Mouse (Mus musculus): Measurements from ENCODE around the gene Pi4kb.

Pi4kb gene

GRCm38 (mm10) chr3:95054481-95055260 is 80.1 kb downstream of the Pi4kb start:
- no peak for DNase-seq (ENCODE audit: low read depth, low spot score)

- no peak for DNase-seq (ENCODE audit: low read depth, low spot score)
These were observed 81.7 kb downstream of the Pi4kb start for GRCm38 (mm10) chr3:95056275-95056674.
